Mouse (Mus musculus): ENCODE results near the gene Meis1. TPM values are rescaled to one million over a fixed set of nuclear protein-coding genes. Genes with fewer than 3 reads are reported as not detected.

Meis1 gene
- total RNA-seq, 2 experiments from 2014 or later = 13.0 to 24.6 TPM

GRCm38 (mm10) chr11:18880806-18881205 is 138.0 kb downstream of the Meis1 start:
- ATAC-seq (replicated peaks; ENCODE audit: poor library complexity) = no peak

- no peak for ATAC-seq (replicated peaks; ENCODE audit: poor library complexity)
Observed at GRCm38 (mm10) chr11:18879456-18879818, 139.3 kb downstream of the Meis1 start.

GRCm38 (mm10) chr11:18878748-18879455 is 139.9 kb downstream of the Meis1 start:
- no peak for ATAC-seq (replicated peaks; ENCODE audit: poor library complexity)

GRCm38 (mm10) chr11:18878016-18878415 is 140.8 kb downstream of the Meis1 start:
- peak; percentile 27 for ATAC-seq (replicated peaks; ENCODE audit: poor library complexity)

- ATAC-seq (replicated peaks; ENCODE audit: poor library complexity) = peak; percentile 57
Observed at GRCm38 (mm10) chr11:18877626-18878011, 141.2 kb downstream of the Meis1 start.

GRCm38 (mm10) chr11:18876886-18877625 is 141.7 kb downstream of the Meis1 start:
- ATAC-seq (replicated peaks; ENCODE audit: poor library complexity) = no peak

- ATAC-seq (replicated peaks; ENCODE audit: poor library complexity) = no peak
Observed at GRCm38 (mm10) chr11:18875911-18876885, 142.6 kb downstream of the Meis1 start.

- no peak for ATAC-seq (replicated peaks; ENCODE audit: poor library complexity)
Observed at GRCm38 (mm10) chr11:18875001-18875902, 143.5 kb downstream of the Meis1 start.

- no peak for ATAC-seq (replicated peaks; ENCODE audit: poor library complexity)
Observed at GRCm38 (mm10) chr11:18874278-18875000, 144.3 kb downstream of the Meis1 start.

GRCm38 (mm10) chr11:18873451-18874277 is 145.1 kb downstream of the Meis1 start:
- no peak for ATAC-seq (replicated peaks; ENCODE audit: poor library complexity)

GRCm38 (mm10) chr11:18872793-18873192 is 146.0 kb downstream of the Meis1 start:
- ATAC-seq (replicated peaks; ENCODE audit: poor library complexity) = no peak

GRCm38 (mm10) chr11:18872118-18872751 is 146.6 kb downstream of the Meis1 start:
- no peak for ATAC-seq (replicated peaks; ENCODE audit: poor library complexity)

GRCm38 (mm10) chr11:18871170-18872081 is 147.4 kb downstream of the Meis1 start:
- peak; percentile 21; the same call in 1 of the 2 replicates for ATAC-seq (replicated peaks; ENCODE audit: poor library complexity)

GRCm38 (mm10) chr11:18870121-18870931 is 148.5 kb downstream of the Meis1 start:
- ATAC-seq (replicated peaks; ENCODE audit: poor library complexity) = no peak

GRCm38 (mm10) chr11:18869429-18869969 is 149.3 kb downstream of the Meis1 start:
- no peak for ATAC-seq (replicated peaks; ENCODE audit: poor library complexity)

GRCm38 (mm10) chr11:18867665-18868064 is 151.1 kb downstream of the Meis1 start:
- no peak for ATAC-seq (replicated peaks; ENCODE audit: poor library complexity)
